Mouse (Mus musculus): ENCODE results near the gene Vegfb. TPM values are rescaled to one million over a fixed set of nuclear protein-coding genes. Genes with fewer than 3 reads are reported as not detected.

Vegfb gene
- polyA plus RNA-seq, 1 experiment: 39.3 TPM

- no peak for DNase-seq (ENCODE audit: low read depth)
- TF ChIP-seq POLR2A (IDR thresholded peaks at IDR 0.05; ENCODE audit: borderline replicate concordance, extremely low read depth, insufficient read depth, insufficient read length, poor library complexity, severe bottlenecking): no peak
- TF ChIP-seq CTCF (IDR thresholded peaks at IDR 0.05; ENCODE audit: borderline replicate concordance, extremely low read depth, insufficient read depth, insufficient read length): no peak
Measured at GRCm38 (mm10) chr19:6948186-6948585, 39.3 kb downstream of the Vegfb start.

DNA sequence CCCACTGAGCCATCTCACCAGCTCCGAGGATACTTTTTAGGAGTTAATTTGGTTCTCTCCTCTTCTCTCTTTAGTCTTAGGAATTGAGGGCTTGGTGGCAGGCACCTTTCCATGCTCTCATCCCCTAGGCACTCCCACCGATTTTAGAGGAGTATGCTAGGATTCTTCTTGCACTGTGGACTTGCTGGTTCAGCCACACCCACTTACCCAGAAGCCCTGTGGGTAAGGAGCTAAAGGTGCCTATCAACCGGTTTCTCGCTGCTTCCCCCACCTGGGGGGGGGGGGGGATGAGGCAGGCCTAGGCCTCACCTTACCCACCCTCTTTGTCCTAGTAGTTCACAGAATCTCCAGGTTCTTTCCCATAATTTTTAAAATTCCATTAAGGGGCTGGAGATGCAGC is 39.7 kb downstream of the Vegfb start:
- DNase-seq (ENCODE audit: low read depth): no peak
- TF ChIP-seq POLR2A (IDR thresholded peaks at IDR 0.05; ENCODE audit: borderline replicate concordance, extremely low read depth, insufficient read depth, insufficient read length, poor library complexity, severe bottlenecking) (no peak), CTCF (IDR thresholded peaks at IDR 0.05; ENCODE audit: borderline replicate concordance, extremely low read depth, insufficient read depth, insufficient read length) (no peak)

- TF ChIP-seq CTCF (IDR thresholded peaks at IDR 0.05; ENCODE audit: borderline replicate concordance, extremely low read depth, insufficient read depth, insufficient read length) (no peak), POLR2A (IDR thresholded peaks at IDR 0.05; ENCODE audit: borderline replicate concordance, extremely low read depth, insufficient read depth, insufficient read length, poor library complexity, severe bottlenecking) (no peak)
- no peak for DNase-seq (ENCODE audit: low read depth)
Measured at GRCm38 (mm10) chr19:6943709-6944108, 43.7 kb downstream of the Vegfb start.

- DNase-seq (ENCODE audit: low read depth): no peak
- TF ChIP-seq CTCF (IDR thresholded peaks at IDR 0.05; ENCODE audit: borderline replicate concordance, extremely low read depth, insufficient read depth, insufficient read length) (no peak), POLR2A (IDR thresholded peaks at IDR 0.05; ENCODE audit: borderline replicate concordance, extremely low read depth, insufficient read depth, insufficient read length, poor library complexity, severe bottlenecking) (no peak)
Measured at GRCm38 (mm10) chr19:6942764-6943163, 44.7 kb downstream of the Vegfb start.

DNA sequence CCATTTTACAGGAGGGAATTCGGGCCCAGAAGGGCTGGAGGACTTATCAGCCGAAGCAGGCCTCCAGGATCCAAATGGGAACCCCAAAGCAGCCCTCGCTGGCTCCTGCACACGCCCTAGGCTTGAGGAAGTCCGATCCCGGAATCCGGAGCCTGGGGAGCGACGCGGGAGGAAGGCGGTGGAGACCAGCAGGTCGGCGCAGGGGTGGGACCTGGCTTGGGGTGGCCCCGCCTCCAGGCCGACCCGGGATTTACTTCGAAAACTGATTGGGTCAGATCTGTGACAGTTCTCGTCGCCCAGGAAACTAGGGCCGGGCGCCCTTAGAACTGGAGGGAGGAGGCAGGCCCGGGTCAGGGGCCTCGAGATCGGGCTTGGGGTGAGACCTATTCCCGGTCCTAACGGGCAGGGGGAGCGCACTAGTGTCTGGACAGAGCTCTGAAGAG is 45.2 kb downstream of the Vegfb start, which contains the start of gene Gpr137:
Gpr137 (minus strand) TSS at position 232 of the 443 bp plus-strand sequence.
- peak; percentile 96 for DNase-seq (ENCODE audit: low read depth)
- TF ChIP-seq CTCF (IDR thresholded peaks at IDR 0.05; ENCODE audit: borderline replicate concordance, extremely low read depth, insufficient read depth, insufficient read length) (no peak), POLR2A (IDR thresholded peaks at IDR 0.05; ENCODE audit: borderline replicate concordance, extremely low read depth, insufficient read depth, insufficient read length, poor library complexity, severe bottlenecking) (peak; percentile 28; the same call in 1 of the 2 replicates)

DNA sequence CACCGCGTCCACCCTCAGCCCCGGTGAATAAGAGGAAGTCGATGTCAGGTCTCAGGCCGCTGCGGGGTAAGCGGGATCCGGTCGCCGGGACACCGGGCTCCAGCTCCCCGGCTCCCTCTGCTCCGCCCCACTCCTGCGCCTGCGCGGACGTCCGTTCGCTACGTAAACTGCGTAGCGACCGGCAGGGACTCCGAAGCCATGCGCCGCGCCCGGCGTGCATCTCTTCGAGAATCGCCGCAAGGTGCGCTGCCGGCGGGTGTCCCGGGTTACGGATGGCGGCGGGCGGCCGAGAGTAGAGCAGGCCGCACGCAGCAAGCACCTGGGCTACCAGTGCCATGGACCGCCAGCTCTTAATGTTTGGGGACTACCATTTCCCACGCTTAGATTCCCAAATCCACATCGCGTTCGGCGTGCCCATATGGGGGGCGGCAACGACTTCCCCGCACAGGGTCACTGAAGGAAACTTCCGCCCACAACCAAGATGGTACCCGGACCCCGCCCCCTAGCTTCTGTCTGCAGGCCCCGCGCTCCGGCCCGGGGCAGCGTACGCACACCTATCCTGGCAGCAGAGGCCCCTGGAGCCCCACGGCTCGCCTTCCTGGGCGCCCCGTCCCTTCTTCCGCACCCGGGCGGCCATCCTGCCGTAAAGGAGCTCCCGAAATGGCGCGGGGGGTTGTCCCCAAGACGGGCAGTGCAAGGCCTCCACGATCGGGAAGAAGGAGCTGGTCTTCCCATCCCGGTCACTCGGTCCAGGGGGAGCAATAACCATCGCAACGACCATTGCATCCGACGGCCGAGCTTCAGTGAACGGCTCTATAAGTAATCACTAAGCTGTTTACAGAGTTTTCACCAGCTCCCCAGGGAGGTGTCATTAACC is 45.8 kb downstream of the Vegfb start, which contains the start of gene Bad:
Bad (plus strand) TSS at position 490 of the 877 bp plus-strand sequence.
- no peak for TF ChIP-seq CTCF (IDR thresholded peaks at IDR 0.05; ENCODE audit: borderline replicate concordance, extremely low read depth, insufficient read depth, insufficient read length)
- peak; percentile 89; the same call in 1 of the 2 replicates for TF ChIP-seq POLR2A (IDR thresholded peaks at IDR 0.05; ENCODE audit: borderline replicate concordance, extremely low read depth, insufficient read depth, insufficient read length, poor library complexity, severe bottlenecking)
- DNase-seq (ENCODE audit: low read depth): peak; percentile 97

- TF ChIP-seq POLR2A (IDR thresholded peaks at IDR 0.05; ENCODE audit: borderline replicate concordance, extremely low read depth, insufficient read depth, insufficient read length, poor library complexity, severe bottlenecking) (no peak), CTCF (IDR thresholded peaks at IDR 0.05; ENCODE audit: borderline replicate concordance, extremely low read depth, insufficient read depth, insufficient read length) (no peak)
- no peak for DNase-seq (ENCODE audit: low read depth)
Measured at GRCm38 (mm10) chr19:6940396-6941351, 46.8 kb downstream of the Vegfb start.

DNA sequence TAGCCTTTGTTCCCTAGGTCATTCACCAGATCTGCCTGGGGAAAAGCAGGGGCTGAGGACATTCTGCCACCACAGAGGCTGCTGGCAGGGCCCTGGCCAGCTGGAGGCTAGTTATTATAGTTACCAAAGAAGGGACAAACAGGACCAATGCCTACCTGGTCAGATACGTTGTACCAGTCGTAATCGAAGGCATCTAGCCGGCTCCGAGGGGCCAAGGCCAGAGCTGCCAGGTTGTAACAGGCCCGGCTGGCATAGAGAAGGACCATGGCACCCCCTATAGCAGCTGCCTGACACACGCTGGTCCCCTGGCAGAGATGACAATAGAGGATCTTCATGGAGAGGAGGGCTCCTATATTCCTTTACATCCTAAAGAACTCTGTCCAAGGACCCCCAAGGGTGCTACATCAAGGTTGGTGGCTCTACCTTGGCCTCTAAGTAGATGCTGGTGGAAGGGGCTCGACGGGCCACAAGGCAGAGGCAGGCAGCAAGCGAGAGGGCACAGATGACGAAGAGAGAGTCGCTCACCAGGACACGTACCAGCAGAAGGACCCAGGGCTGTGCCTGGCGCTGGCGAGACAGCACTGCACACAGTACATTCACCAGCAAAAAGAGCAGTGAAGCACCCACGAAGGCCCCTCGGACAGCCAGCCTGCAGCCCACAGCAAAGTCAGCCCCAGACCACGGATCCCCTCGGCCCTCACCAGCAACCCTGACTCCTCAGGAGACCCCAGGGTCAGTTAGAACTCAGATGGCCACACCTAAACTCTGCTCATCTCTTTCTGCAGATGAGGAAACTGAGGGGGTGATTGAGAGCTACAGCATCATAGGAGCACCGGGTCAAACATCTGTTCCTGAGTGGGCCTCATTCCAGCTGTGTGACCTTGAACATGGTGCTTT is 48.1 kb downstream of the Vegfb start:
- DNase-seq (ENCODE audit: low read depth): no peak
- TF ChIP-seq CTCF (IDR thresholded peaks at IDR 0.05; ENCODE audit: borderline replicate concordance, extremely low read depth, insufficient read depth, insufficient read length) (no peak), POLR2A (IDR thresholded peaks at IDR 0.05; ENCODE audit: borderline replicate concordance, extremely low read depth, insufficient read depth, insufficient read length, poor library complexity, severe bottlenecking) (no peak)

DNA sequence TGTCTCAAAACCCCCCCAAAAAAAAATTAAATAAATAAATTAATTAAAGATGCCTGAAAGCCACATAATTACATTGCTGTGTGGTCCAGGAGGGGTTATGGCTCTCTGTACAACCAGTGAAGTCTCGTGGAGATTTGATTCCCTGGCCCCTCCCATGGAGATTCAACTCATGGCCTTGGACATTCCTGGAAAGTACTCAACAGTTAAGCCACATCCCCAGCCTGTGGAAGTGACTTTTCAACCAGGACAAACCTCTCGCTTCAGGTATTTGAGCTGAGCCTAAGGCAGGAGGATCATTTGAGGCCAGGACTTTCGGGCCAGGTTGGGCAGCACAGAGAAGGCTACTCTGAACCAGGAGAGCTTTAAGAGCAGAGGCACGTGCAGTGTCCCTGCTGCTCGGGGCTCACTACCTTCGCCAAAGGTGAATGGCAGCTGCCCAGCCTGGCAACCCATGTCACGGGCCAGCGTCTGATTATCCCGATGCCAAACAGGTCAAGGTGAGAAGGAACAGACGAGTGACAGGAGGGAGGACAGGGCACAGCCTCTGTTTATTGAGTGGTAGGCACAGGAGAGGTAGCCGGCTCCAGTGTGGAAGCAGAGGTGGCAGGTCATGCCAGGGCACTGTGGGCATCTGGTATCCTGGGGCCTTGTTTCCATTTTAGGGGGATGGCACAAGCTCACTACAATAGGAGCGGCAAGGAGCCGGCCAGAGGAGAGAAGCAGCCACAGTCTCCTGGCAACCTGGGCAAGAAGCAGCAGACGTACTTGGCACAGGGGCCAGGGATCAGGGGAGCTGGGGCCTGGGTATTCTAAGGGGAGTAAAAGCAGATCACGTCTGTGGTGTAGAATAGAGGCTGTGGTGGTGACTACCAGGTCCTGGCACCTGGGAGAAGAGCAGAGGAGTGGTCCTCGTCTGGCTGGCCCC is 49.6 kb downstream of the Vegfb start:
- no peak for TF ChIP-seq POLR2A (IDR thresholded peaks at IDR 0.05; ENCODE audit: borderline replicate concordance, extremely low read depth, insufficient read depth, insufficient read length, poor library complexity, severe bottlenecking)
- no peak for TF ChIP-seq CTCF (IDR thresholded peaks at IDR 0.05; ENCODE audit: borderline replicate concordance, extremely low read depth, insufficient read depth, insufficient read length)
- DNase-seq (ENCODE audit: low read depth): no peak
